Mouse (Mus musculus) heart, embryonic 11.5 days (tissue): ENCODE measurements around the gene Rhbdl1. TPM values are rescaled to one million over a fixed set of nuclear protein-coding genes. Genes with fewer than 3 reads are reported as not detected.

ENCODE experiments used
- ATAC-seq: fragments of 200-750 bp; cut with Nextera tagmentation; replicated peaks from 2 replicates; pipeline ENCODE4 v1.8.0; 2017; ENCODE audit warnings: moderate library complexity; ENCODE audit not compliant: insufficient number of reproducible peaks, low FRiP score, low TSS enrichment
- H3K27ac ChIP-seq: fragments of 300-500 bp; sonication (generic); 2 replicates; pipeline ENCODE4 v1.5.1; 2014; ENCODE audit warnings: mild to moderate bottlenecking, low read depth, low read length
- H3K27me3 ChIP-seq: fragments of 300-500 bp; sonication (generic); 2 replicates; pipeline ENCODE4 v1.6.1; 2014; ENCODE audit warnings: mild to moderate bottlenecking, low read length, mixed read lengths; ENCODE audit not compliant: control insufficient read depth, insufficient read depth
- H3K36me3 ChIP-seq: fragments of 300-500 bp; sonication (generic); 2 replicates; pipeline ENCODE4 v1.6.1; 2014; ENCODE audit warnings: mild to moderate bottlenecking, low read length, moderate library complexity, mixed read lengths; ENCODE audit not compliant: control insufficient read depth, insufficient read depth
- H3K4me1 ChIP-seq: fragments of 300-500 bp; sonication (generic); 2 replicates; pipeline ENCODE4 v1.6.1; 2014; ENCODE audit warnings: low read length; ENCODE audit not compliant: control insufficient read depth, insufficient read depth
- H3K4me2 ChIP-seq: fragments of 300-500 bp; sonication (generic); 2 replicates; pipeline ENCODE4 v1.6.1; 2014; ENCODE audit warnings: mild to moderate bottlenecking, moderate library complexity
- H3K4me3 ChIP-seq: fragments of 300-500 bp; sonication (generic); 2 replicates; pipeline ENCODE4 v1.5.1; 2014; ENCODE audit warnings: low read depth, low read length
- H3K9ac ChIP-seq: fragments of 300-500 bp; sonication (generic); 2 replicates; pipeline ENCODE4 v1.6.1; 2014; ENCODE audit warnings: mild to moderate bottlenecking, low read depth, low read length, moderate library complexity
- H3K9me3 ChIP-seq: fragments of 300-500 bp; sonication (generic); replicated peaks from 2 replicates; pipeline ENCODE4 v1.6.1; 2016; ENCODE audit warnings: low read length; ENCODE audit not compliant: control insufficient read depth
- whole genome bisulfite sequencing: fragments of 180-500 bp; shearing (Covaris S2); extraction: QIAGEN DNeasy Blood & Tissue Kit; methylation state at CpG from one replicate; pipeline ENCODE4 v1.1.7; 2014; ENCODE audit not compliant: insufficient replicate concordance; 5-methylcytosine and 5-hydroxymethylcytosine counted together
- polyA plus RNA-seq: library from polyadenylated mRNA; unstranded; fragments of >200 nt; fragmentation: Nextera tagmentation; extraction: Ambion mirVana; gene quantifications from 2 replicates; pipeline ENCODE4 v1.2.1, GENCODE M21; 2014

Gene Rhbdl1
- polyA plus RNA-seq, 1 experiment from 2014 or later: 2.5 TPM

- H3K9ac ChIP-seq: no peak overlapping the region
- 83% methylated on average over 4 of the region's 4 CpGs for WGBS
These were observed 30.6 kb downstream of the Rhbdl1 start for GRCm38 (mm10) chr17:25806507-25806906.

DNA sequence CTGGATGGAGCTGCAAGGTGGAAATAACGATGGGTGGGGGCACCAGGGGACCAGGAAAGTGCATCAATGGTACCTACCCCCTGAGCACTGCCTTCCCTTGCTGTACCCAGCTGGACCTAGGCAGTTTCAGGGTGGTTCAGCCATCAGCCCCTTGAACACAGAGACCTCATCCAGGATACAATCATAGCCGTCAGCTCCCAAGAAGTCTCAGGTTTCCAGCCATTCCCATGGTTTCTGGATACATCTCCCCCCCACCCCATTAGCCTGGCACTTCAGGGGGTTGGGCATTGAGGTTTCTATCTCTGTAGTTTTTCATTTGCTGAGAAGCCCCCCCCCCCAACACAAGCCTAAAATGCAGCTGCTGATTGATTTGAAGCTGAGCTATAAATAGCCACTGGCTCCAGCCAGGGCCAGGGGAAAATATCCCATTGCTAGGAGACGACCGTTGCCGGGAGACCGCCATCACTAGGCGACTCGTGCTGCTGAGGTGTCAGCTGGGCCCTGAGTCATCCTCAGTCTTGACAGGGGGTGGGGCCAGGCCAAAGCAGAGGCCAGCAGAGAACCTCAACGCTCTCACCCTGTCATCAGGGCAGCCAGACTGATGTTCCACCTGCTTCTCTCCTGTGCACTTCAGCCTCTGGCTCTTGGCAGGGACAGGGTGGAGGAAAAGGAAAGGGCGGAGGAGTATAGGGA is 34.1 kb downstream of the Rhbdl1 start:
- no peaks in the 10 kb centered on the region for H3K36me3 ChIP-seq
- peaks cover 4% of the 10 kb centered on the region for H3K4me1 ChIP-seq
- H3K27me3 ChIP-seq: peaks cover 5% of the 10 kb centered on the region
- peak overlapping the region; percentile 25 for H3K4me2 ChIP-seq
- H3K4me3 ChIP-seq: no peak overlapping the region
- H3K9me3 ChIP-seq: no peaks in the 10 kb centered on the region
- H3K27ac ChIP-seq: no peak overlapping the region; the same call in 1 of the 2 replicates
- 6% methylated on average over 10 of the region's 10 CpGs for WGBS
- ATAC-seq: peak; percentile 73
- no peak overlapping the region for H3K9ac ChIP-seq

More at GRCm38 (mm10) chr17:25806507-25806906, 30.6 kb downstream of the Rhbdl1 start:
- H3K27me3 ChIP-seq: peaks cover 40% of the 10 kb centered on the region
- H3K27ac ChIP-seq: no peak overlapping the region
- peaks cover 13% of the 10 kb centered on the region for H3K4me1 ChIP-seq
- no peak overlapping the region for H3K4me3 ChIP-seq
- H3K36me3 ChIP-seq: no peaks in the 10 kb centered on the region
- no peak overlapping the region for H3K4me2 ChIP-seq
- no peak for ATAC-seq
- H3K9me3 ChIP-seq: no peaks in the 10 kb centered on the region

GRCm38 (mm10) chr17:25801029-25801428 is 36.1 kb downstream of the Rhbdl1 start:
- no peak for ATAC-seq
- Histone ChIP-seq H3K27me3 (no peaks in the 10 kb centered on the region; the same call in 1 of the 2 replicates), H3K9me3 (no peaks in the 10 kb centered on the region), H3K9ac (no peak overlapping the region), H3K4me3 (no peak overlapping the region), H3K4me1 (peaks cover 8% of the 10 kb centered on the region), H3K36me3 (no peaks in the 10 kb centered on the region), H3K27ac (no peak overlapping the region), H3K4me2 (no peak overlapping the region)
- WGBS: 7% methylated on average over 6 of the region's 6 CpGs

DNA sequence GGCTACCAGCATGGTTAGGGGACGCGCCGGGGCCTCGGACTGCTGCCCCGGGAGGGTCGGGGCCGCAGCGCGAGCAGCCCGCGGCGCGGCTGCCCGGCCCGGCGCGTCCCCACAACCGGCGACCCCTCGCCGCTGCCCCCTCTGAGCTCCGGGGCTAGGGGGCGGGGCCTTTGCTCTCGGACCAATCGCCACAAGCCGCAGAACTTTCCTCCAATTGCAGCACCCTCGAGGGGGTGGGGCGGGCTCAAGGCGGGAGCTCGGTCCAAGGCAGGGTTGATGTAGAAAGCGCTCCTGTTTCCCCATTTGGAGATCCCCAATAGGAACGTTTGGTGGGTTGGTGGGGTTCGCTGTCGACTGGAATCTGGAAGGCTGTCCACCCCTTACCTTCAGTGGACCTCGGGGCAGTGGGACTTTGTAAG is 40.1 kb downstream of the Rhbdl1 start, which contains the start of gene Metrn:
Gene Metrn (minus strand): TSS at position 186 of the 419 bp plus-strand sequence.
- H3K9me3 ChIP-seq: no peaks in the 10 kb centered on the region
- H3K27ac ChIP-seq: no peak within 1 kb of the TSS

DNA sequence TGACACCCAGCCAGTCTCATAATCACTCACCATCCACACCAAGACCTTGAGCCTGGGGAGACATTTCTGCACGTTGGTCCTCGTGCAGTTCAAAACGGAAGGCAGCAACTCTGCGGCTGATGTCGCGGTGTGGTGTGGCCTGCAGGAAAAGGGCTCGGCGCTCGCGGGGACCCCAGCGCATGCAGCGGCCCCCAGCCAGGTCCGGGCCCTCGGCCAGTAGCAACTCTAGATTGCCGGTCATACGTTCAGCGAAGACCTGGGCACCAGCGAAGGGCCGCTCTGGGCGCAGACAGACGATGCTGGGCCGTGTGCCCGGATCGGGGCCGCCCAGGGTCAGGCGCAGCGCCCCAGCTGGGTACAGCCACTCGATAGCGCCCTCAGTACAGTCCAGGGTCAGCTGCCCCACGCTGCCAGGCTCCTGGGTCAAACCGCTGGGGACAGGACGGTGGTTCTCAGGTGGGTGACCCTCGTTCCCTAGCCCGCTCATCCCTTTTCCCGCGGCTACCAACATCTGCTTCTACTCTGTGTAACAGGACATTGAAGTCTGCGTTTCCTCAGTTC is 40.8 kb downstream of the Rhbdl1 start:
- Histone ChIP-seq H3K27me3 (no peaks in the 10 kb centered on the region), H3K4me1 (peaks cover 25% of the 10 kb centered on the region)
- 1% methylated on average over 37 of the region's 37 CpGs for WGBS

More for the DNA sequence above, 40.1 kb downstream of the Rhbdl1 start, which contains the start of gene Metrn:
- Histone ChIP-seq H3K27me3 (no peaks in the 10 kb centered on the region), H3K4me3 (peak within 1 kb of the TSS; percentile 55), H3K9ac (peak within 1 kb of the TSS; percentile 68), H3K4me1 (peaks cover 23% of the 10 kb centered on the region), H3K36me3 (no peaks in the 10 kb centered on the region), H3K4me2 (peak within 1 kb of the TSS; percentile 99)
- WGBS: 0% methylated on average over 34 of the region's 35 CpGs
- ATAC-seq: peak; percentile 67

DNA sequence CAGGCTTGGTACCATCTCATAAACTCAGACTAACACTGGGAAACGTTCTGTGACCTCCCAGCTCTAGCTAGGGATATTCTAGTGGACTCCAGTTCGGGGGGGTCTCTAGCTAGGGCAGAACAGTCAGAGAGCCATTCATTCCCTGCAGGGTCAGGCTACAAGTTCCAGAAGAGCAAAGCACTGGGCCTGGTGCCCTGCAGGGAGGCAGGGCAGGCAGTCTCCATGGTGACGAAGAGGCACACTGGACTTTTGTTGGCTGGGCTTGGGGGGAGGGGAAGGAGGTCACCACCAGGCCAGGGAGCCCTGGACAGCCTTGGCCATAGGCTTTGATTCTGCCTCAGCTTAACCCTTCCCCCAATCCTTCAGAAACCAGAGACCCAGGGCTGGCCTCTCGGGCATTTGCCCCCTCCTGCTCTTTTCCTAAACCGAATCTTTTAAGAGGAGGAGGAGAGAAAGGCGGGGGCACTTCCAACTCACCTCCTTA is 41.4 kb downstream of the Rhbdl1 start, which contains the start of gene AC134908.4:
Gene AC134908.4 (minus strand): TSS at position 51 of the 484 bp plus-strand sequence.
- Histone ChIP-seq H3K4me3 (peak within 1 kb of the TSS; percentile 55), H3K9me3 (no peaks in the 10 kb centered on the region), H3K27me3 (no peaks in the 10 kb centered on the region), H3K4me2 (peak within 1 kb of the TSS; percentile 99), H3K27ac (no peak within 1 kb of the TSS), H3K4me1 (peaks cover 32% of the 10 kb centered on the region), H3K36me3 (no peaks in the 10 kb centered on the region), H3K9ac (peak within 1 kb of the TSS; percentile 68)
- 12% methylated on average over 6 of the region's 6 CpGs for WGBS
- no peak for ATAC-seq

More for the DNA sequence above, 40.8 kb downstream of the Rhbdl1 start:
- peak overlapping the region; percentile 68 for H3K9ac ChIP-seq
- H3K4me3 ChIP-seq: peak overlapping the region; percentile 55
- H3K36me3 ChIP-seq: no peaks in the 10 kb centered on the region
- peak overlapping the region; percentile 99 for H3K4me2 ChIP-seq
- no peak for ATAC-seq
- H3K27ac ChIP-seq: no peak overlapping the region
- H3K9me3 ChIP-seq: no peaks in the 10 kb centered on the region

GRCm38 (mm10) chr17:25794998-25795397 is 42.1 kb downstream of the Rhbdl1 start:
- no peak overlapping the region for H3K27ac ChIP-seq
- H3K4me2 ChIP-seq: peak overlapping the region; percentile 99
- H3K27me3 ChIP-seq: no peaks in the 10 kb centered on the region
- H3K9me3 ChIP-seq: no peaks in the 10 kb centered on the region
- no peak for ATAC-seq
- no peak overlapping the region for H3K9ac ChIP-seq
- peaks cover 34% of the 10 kb centered on the region for H3K4me1 ChIP-seq
- peak overlapping the region; percentile 55 for H3K4me3 ChIP-seq
- 82% methylated on average over 17 of the region's 17 CpGs for WGBS
- no peaks in the 10 kb centered on the region for H3K36me3 ChIP-seq

DNA sequence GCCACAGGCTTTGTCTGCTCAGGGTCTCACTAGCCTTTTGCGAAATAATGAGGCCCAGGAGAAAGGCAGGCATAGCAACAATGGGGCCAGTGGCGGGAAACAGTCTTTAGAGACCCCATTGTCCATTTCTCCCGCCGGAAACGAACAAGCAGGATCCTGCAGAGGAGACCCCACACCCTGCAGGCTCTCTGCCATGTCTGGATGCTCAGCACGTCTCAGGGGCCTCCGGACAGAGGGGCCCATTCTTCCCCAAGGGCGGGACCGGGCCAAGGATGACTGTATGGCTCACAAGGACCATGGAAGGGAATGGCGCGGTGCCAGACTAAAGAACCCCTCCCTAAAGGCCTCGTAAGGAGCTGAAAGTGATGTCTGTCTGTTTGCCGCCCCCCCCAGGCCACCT is 42.9 kb downstream of the Rhbdl1 start:
- Histone ChIP-seq H3K4me2 (no peak overlapping the region), H3K4me3 (no peak overlapping the region), H3K9ac (no peak overlapping the region), H3K36me3 (peaks cover 6% of the 10 kb centered on the region; the same call in 1 of the 2 replicates), H3K27ac (no peak overlapping the region), H3K4me1 (peaks cover 34% of the 10 kb centered on the region), H3K9me3 (no peaks in the 10 kb centered on the region), H3K27me3 (no peaks in the 10 kb centered on the region)
- whole genome bisulfite sequencing: 75% methylated on average over 13 of the region's 13 CpGs
- no peak for ATAC-seq
